Mouse (Mus musculus): ENCODE measurements at regions not wholly inside any gene's neighbourhood (a gene's known extent, or its start where the extent isn't known, plus 50 kb on each side); places are given as distances from the start of the nearest gene placed in this dataset.

GRCm38 (mm10) chr11:85995318-85996095, 109.3 kb downstream of the Tbx4 start:
- H3K27ac ChIP-seq = no peak overlapping the region
- no peaks in the 10 kb centered on the region for H3K9me3 ChIP-seq (replicated peaks)
- no peak overlapping the region for H3K9ac ChIP-seq
- H3K4me1 ChIP-seq (replicated peaks) = peaks cover 7% of the 10 kb centered on the region
- no peaks in the 10 kb centered on the region for H3K36me3 ChIP-seq
- no peak for ATAC-seq (replicated peaks; ENCODE audit: insufficient number of reproducible peaks, insufficient read depth, low FRiP score, low read depth)
- H3K4me3 ChIP-seq = peak overlapping the region; percentile 31
- peak overlapping the region; percentile 54 for H3K4me2 ChIP-seq
- H3K27me3 ChIP-seq = peaks cover 2% of the 10 kb centered on the region; the same call in 1 of the 2 replicates
- WGBS = 42% methylated on average over 29 of the region's 29 CpGs

DNA sequence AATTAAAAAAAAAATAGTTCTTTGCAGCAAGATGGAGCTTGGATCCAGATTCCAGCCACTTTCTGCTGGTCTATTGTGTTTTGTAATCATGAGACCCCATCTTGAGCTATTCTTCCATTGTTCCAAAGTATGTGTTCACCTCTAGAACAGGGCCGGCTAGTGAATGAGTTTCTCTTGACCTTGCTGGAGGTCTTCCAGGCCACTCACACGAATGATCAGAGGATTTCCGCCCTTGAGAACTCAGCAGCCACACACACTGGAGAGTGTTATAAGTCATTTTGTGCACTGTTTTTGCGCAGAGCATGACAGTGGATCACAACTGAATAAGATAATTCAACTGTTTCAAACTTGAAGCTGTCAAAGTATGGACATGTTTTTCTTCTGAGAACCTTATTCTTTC, 110.5 kb downstream of the Tbx4 start:
- H3K36me3 ChIP-seq = no peaks in the 10 kb centered on the region
- no peak overlapping the region for H3K4me2 ChIP-seq
- no peak overlapping the region for H3K9ac ChIP-seq
- H3K4me3 ChIP-seq = no peak overlapping the region
- no peaks in the 10 kb centered on the region for H3K27me3 ChIP-seq
- ATAC-seq (replicated peaks; ENCODE audit: insufficient number of reproducible peaks, insufficient read depth, low FRiP score, low read depth) = no peak
- peaks cover 7% of the 10 kb centered on the region for H3K4me1 ChIP-seq (replicated peaks)
- no peak overlapping the region for H3K27ac ChIP-seq
- H3K9me3 ChIP-seq (replicated peaks) = no peaks in the 10 kb centered on the region
- 67% methylated on average over 4 of the region's 4 CpGs for WGBS

DNA sequence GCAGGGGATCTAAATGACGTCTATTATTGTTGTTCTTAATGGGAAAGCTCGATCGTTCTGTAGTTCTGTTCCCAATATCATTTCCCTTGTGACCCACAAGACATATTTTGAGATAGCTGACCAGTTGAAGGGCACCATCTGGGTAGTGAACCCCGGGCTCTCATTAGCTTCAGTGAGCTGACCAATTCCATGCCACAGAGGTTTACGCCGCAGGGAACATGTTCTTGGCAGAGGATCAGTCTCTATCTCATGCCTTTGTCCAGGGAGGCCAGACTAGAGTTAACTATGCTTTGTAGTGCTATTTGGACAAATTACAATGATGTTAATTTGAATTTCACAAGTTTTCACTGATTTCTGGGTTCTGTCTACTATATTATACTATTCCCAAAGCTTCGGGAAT, 117.1 kb downstream of the Tbx4 start:
- H3K27ac ChIP-seq = no peak overlapping the region
- 72% methylated on average over 7 of the region's 7 CpGs for WGBS
- no peaks in the 10 kb centered on the region for H3K4me1 ChIP-seq (replicated peaks)
- ATAC-seq (replicated peaks; ENCODE audit: insufficient number of reproducible peaks, insufficient read depth, low FRiP score, low read depth) = no peak
- no peak overlapping the region for H3K4me3 ChIP-seq
- no peaks in the 10 kb centered on the region for H3K36me3 ChIP-seq
- H3K4me2 ChIP-seq = no peak overlapping the region
- no peaks in the 10 kb centered on the region for H3K27me3 ChIP-seq
- H3K9me3 ChIP-seq (replicated peaks) = no peaks in the 10 kb centered on the region
- no peak overlapping the region for H3K9ac ChIP-seq

DNA sequence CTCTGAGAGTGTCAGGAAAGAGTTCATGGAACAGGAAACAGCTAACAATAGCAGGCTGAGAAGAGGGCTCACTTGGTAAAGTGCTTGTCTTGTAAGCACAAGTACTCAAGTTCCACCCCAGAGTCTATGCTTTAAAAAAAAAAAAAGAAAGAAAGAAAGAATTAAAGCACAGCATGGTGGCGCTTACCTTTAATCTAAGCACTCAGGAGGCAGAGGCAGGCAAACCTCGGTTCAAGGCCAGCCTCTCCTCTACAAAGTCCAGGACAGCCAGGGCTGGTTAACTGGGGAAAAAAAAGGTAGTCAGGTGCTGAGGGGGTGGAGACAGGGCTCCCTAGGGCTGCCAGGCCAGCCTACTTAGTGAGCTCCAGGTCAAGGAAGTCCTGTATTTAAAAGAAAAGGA, 119.1 kb downstream of the Tbx4 start:
- Histone ChIP-seq H3K27me3 (no peaks in the 10 kb centered on the region), H3K9ac (no peak overlapping the region), H3K4me1 (replicated peaks) (no peaks in the 10 kb centered on the region), H3K4me3 (no peak overlapping the region), H3K36me3 (no peaks in the 10 kb centered on the region), H3K4me2 (no peak overlapping the region), H3K9me3 (replicated peaks) (no peaks in the 10 kb centered on the region), H3K27ac (no peak overlapping the region)
- 71% methylated on average over 2 of the region's 2 CpGs for WGBS
- no peak for ATAC-seq (replicated peaks; ENCODE audit: insufficient number of reproducible peaks, insufficient read depth, low FRiP score, low read depth)

GRCm38 (mm10) chr11:86005899-86006445, 119.8 kb downstream of the Tbx4 start:
- Histone ChIP-seq H3K4me2 (no peak overlapping the region), H3K4me3 (no peak overlapping the region), H3K27ac (no peak overlapping the region), H3K9me3 (replicated peaks) (no peaks in the 10 kb centered on the region), H3K27me3 (no peaks in the 10 kb centered on the region), H3K4me1 (replicated peaks) (no peaks in the 10 kb centered on the region), H3K9ac (no peak overlapping the region), H3K36me3 (no peaks in the 10 kb centered on the region)
- 78% methylated on average over 9 of the region's 9 CpGs for WGBS
- ATAC-seq (replicated peaks; ENCODE audit: insufficient number of reproducible peaks, insufficient read depth, low FRiP score, low read depth) = no peak

DNA sequence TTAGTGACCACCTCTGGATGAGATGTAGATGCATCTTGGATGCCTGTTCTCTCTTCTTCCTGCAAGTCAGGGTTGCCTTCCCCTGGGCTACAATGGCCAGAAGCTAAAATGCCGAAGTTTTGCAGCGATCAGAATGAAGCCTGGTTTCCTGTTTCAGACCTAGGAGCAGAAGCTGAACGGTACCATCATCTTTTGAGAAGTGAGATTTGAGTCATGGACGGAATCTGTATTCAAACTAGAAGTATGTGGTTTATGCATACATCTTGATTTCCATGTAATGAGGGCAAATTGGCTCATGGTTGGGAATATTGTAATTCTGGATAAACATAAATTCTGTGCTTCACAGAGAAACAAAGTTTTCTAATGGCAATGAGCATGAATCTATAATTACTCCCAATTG, 120.6 kb downstream of the Tbx4 start:
- Histone ChIP-seq H3K4me3 (no peak overlapping the region), H3K4me2 (no peak overlapping the region), H3K9me3 (replicated peaks) (no peaks in the 10 kb centered on the region), H3K4me1 (replicated peaks) (no peaks in the 10 kb centered on the region), H3K27me3 (no peaks in the 10 kb centered on the region), H3K9ac (no peak overlapping the region), H3K27ac (no peak overlapping the region), H3K36me3 (no peaks in the 10 kb centered on the region)
- ATAC-seq (replicated peaks; ENCODE audit: insufficient number of reproducible peaks, insufficient read depth, low FRiP score, low read depth) = no peak
- 81% methylated on average over 4 of the region's 4 CpGs for WGBS
